Mouse (Mus musculus) CH12.LX (cell line): ENCODE measurements at regions not wholly inside any gene's neighbourhood (a gene's known extent, or its start where the extent isn't known, plus 50 kb on each side); places are given as distances from the start of the nearest gene placed in this dataset.

Experiments
- EP300 ChIP-seq: IDR thresholded peaks from 2 replicates; pipeline ENCODE4 v1.6.1; 2011; ENCODE audit warnings: low read length, improper control_type of control experiment
- ETS1 ChIP-seq: conservative IDR thresholded peaks from 2 replicates; pipeline ENCODE4 v1.6.1; 2012; ENCODE audit warnings: low read depth, mild to moderate bottlenecking, inconsistent platforms, low read length, improper control_type of control experiment, moderate library complexity
- KAT2A ChIP-seq: IDR thresholded peaks from 2 replicates; pipeline ENCODE4 v1.6.1; 2012; ENCODE audit warnings: low read length, improper control_type of control experiment, inconsistent platforms; ENCODE audit not compliant: insufficient replicate concordance
- MAZ ChIP-seq: IDR thresholded peaks from 2 replicates; pipeline ENCODE4 v1.6.1; 2012; ENCODE audit warnings: low read depth, mild to moderate bottlenecking, inconsistent platforms, low read length, improper control_type of control experiment, moderate library complexity
- MXI1 ChIP-seq: IDR thresholded peaks from 2 replicates; pipeline ENCODE4 v1.6.1; 2011; ENCODE audit warnings: mild to moderate bottlenecking, low read depth, low read length, improper control_type of control experiment
- ZC3H11A ChIP-seq: IDR thresholded peaks from 2 replicates; pipeline ENCODE4 v1.6.1; 2012; ENCODE audit warnings: low read depth, mild to moderate bottlenecking, inconsistent platforms, low read length, improper control_type of control experiment
- ZKSCAN1 ChIP-seq: IDR thresholded peaks from 2 replicates; pipeline ENCODE4 v1.6.1; 2012; ENCODE audit warnings: low read depth, inconsistent platforms, low read length, improper control_type of control experiment, borderline replicate concordance

DNA sequence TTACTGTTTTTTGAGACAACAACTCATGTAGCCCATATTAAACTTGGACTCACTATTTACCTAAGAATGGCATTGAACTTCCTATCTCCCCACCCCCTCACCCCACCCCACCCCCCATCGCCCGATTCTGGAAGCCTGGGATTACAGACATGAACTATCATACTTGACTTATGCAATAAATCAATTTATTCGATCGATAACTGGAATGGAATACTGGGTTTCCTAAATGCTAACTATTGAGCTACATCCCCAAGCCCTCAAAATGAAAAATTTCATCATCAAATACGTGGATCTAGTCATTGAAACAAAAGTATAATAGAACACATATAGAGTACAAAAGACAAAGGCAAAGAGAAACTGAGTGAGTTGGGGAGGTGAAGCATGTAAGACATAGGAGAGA lies 70.1 kb upstream of the Dpyd start:
- TF ChIP-seq MXI1, result no peak
- TF ChIP-seq ETS1, result no peak
- TF ChIP-seq EP300, result no peak
- no peak for TF ChIP-seq MAZ
- no peak for TF ChIP-seq KAT2A
- no peak for TF ChIP-seq ZKSCAN1
- no peak for TF ChIP-seq ZC3H11A
